Mouse (Mus musculus): ENCODE measurements around the gene Olfr420.

DNA sequence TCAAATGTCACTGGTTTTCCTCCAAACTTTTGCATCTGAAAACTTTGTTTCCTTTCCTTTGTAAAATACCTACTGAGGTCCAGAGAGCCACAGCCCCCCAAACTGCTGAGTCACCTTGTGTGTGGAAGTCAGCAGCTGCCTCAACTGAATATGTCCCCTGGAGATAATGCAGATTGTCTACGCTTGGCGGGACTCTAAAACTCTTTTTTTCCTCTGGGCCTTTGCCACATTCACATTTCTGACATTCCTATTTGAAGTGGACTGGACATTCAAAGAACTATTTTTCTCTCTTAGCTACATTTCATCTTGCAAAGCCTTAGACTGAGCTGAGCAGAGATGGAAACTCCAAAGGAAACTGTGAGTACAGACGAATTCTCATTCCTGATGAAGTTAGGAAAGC is 17.2 kb downstream of the Olfr420 start, which contains the start of gene Spta1:
- TF ChIP-seq CTCF (IDR thresholded peaks at IDR 0.05; ENCODE audit: low read depth) (no peak), EP300 (IDR thresholded peaks at IDR 0.05; ENCODE audit: low read depth) (peak; percentile 90)
